Mouse (Mus musculus) liver, adult 2 months (tissue): ENCODE results near the gene Lrrc8b. TPM values are rescaled to one million over a fixed set of nuclear protein-coding genes. Genes with fewer than 3 reads are reported as not detected.

Experiments
- DNase-seq: peaks from one replicate; pipeline ENCODE4 v3.0.0-alpha.2; 2011; ENCODE audit warnings: low read depth, low spot score; ENCODE audit errors: extremely low read depth
- H3K27ac ChIP-seq: fragments of 200-500 bp; replicated peaks from 2 replicates; pipeline ENCODE4 v1.5.1; 2012; ENCODE audit warnings: low read depth, mild to moderate bottlenecking, control low read depth, inconsistent platforms, low read length; ENCODE audit not compliant: insufficient read depth
- H3K27me3 ChIP-seq: fragments of 200-500 bp; 2 replicates; pipeline ENCODE4 v1.6.1; 2012; ENCODE audit warnings: mild to moderate bottlenecking, moderate library complexity, low read length, inconsistent platforms; ENCODE audit not compliant: control insufficient read depth, insufficient read depth
- H3K36me3 ChIP-seq: fragments of 200-500 bp; 2 replicates; pipeline ENCODE4 v1.6.1; 2012; ENCODE audit warnings: low read length, inconsistent platforms; ENCODE audit not compliant: control insufficient read depth, insufficient read depth
- H3K4me1 ChIP-seq: fragments of 200-500 bp; 2 replicates; pipeline ENCODE4 v1.6.1; 2011; ENCODE audit warnings: low read length; ENCODE audit not compliant: control insufficient read depth, insufficient read depth
- H3K4me3 ChIP-seq: fragments of 200-500 bp; 2 replicates; pipeline ENCODE4 v1.5.1; 2011; ENCODE audit warnings: low read depth, mild to moderate bottlenecking, control low read depth, low read length, moderate library complexity; ENCODE audit not compliant: insufficient read depth
- H3K79me2 ChIP-seq: fragments of 200-500 bp; 2 replicates; pipeline ENCODE4 v1.6.1; 2012; ENCODE audit warnings: inconsistent platforms, mild to moderate bottlenecking, low read length, moderate library complexity; ENCODE audit not compliant: control insufficient read depth, insufficient read depth
- H3K9ac ChIP-seq: fragments of 200-500 bp; 2 replicates; pipeline ENCODE4 v1.6.1; 2012; ENCODE audit warnings: low read depth, mild to moderate bottlenecking, control low read depth, inconsistent platforms, low read length
- CTCF ChIP-seq: fragments of 200-500 bp; IDR thresholded peaks from 2 replicates; pipeline ENCODE4 v1.5.1; 2011; ENCODE audit warnings: low read depth, low read length, control low read depth
- POLR2A ChIP-seq: fragments of 200-500 bp; IDR thresholded peaks from 2 replicates; pipeline ENCODE4 v1.6.1; 2011; ENCODE audit warnings: low read length, control low read depth; ENCODE audit not compliant: insufficient read depth; ENCODE audit errors: extremely low read depth
- WGBS: fragments of 180-500 bp; shearing (Covaris S2); methylation state at CpG from one replicate; pipeline ENCODE4 v1.1.7; 2018; 5-methylcytosine and 5-hydroxymethylcytosine counted together
- polyA plus RNA-seq: library from polyadenylated mRNA; depleted of rRNA; stranded (reverse); fragments of >200 nt; gene quantifications from 2 replicates; pipeline ENCODE4 v1.2.3, GENCODE M21; 2012
- total RNA-seq: library from RNA; depleted of rRNA; stranded (reverse); fragments of >200 nt; gene quantifications from 2 replicates; pipeline ENCODE4 v1.2.3, GENCODE M21; 2014

Lrrc8b gene
- total and polyA plus RNA-seq, 2 experiments: 0.42 to 0.65 TPM

- Histone ChIP-seq H3K9ac (no peak overlapping the region), H3K36me3 (no peaks in the 10 kb centered on the region), H3K27ac (no peak overlapping the region), H3K79me2 (no peaks in the 10 kb centered on the region), H3K4me3 (no peak overlapping the region), H3K27me3 (no peaks in the 10 kb centered on the region), H3K4me1 (no peaks in the 10 kb centered on the region)
- TF ChIP-seq POLR2A: no peak
- DNase-seq: no peak
These were observed 49.1 kb downstream of the Lrrc8b start for GRCm38 (mm10) chr5:105464671-105465070.

GRCm38 (mm10) chr5:105465550-105465949, 50.0 kb downstream of the Lrrc8b start:
- Histone ChIP-seq H3K4me1 (no peaks in the 10 kb centered on the region), H3K4me3 (no peak overlapping the region), H3K9ac (no peak overlapping the region), H3K79me2 (no peaks in the 10 kb centered on the region), H3K27me3 (no peaks in the 10 kb centered on the region), H3K27ac (no peak overlapping the region), H3K36me3 (no peaks in the 10 kb centered on the region)
- no peak for DNase-seq
- WGBS: 97% methylated on average over 8 of the region's 8 CpGs
- no peak for TF ChIP-seq CTCF
- no peak for TF ChIP-seq POLR2A

GRCm38 (mm10) chr5:105466471-105466902, 50.9 kb downstream of the Lrrc8b start:
- Histone ChIP-seq H3K9ac (no peak overlapping the region), H3K27ac (no peak overlapping the region), H3K4me1 (no peaks in the 10 kb centered on the region), H3K36me3 (no peaks in the 10 kb centered on the region), H3K27me3 (no peaks in the 10 kb centered on the region), H3K79me2 (no peaks in the 10 kb centered on the region), H3K4me3 (no peak overlapping the region)
- 96% methylated on average over 7 of the region's 7 CpGs for WGBS
- TF ChIP-seq CTCF (no peak), POLR2A (no peak)
- no peak for DNase-seq

GRCm38 (mm10) chr5:105467271-105467670, 51.7 kb downstream of the Lrrc8b start:
- no peak for TF ChIP-seq POLR2A
- TF ChIP-seq CTCF: no peak
- H3K79me2 ChIP-seq: no peaks in the 10 kb centered on the region
- H3K4me1 ChIP-seq: no peaks in the 10 kb centered on the region
- WGBS: 91% methylated on average over 10 of the region's 10 CpGs
- H3K27me3 ChIP-seq: no peaks in the 10 kb centered on the region
- H3K27ac ChIP-seq: no peak overlapping the region
- no peak for DNase-seq
- no peaks in the 10 kb centered on the region for H3K36me3 ChIP-seq
- H3K9ac ChIP-seq: no peak overlapping the region
- H3K4me3 ChIP-seq: no peak overlapping the region

GRCm38 (mm10) chr5:105472983-105473705, 57.6 kb downstream of the Lrrc8b start:
- Histone ChIP-seq H3K27me3 (no peaks in the 10 kb centered on the region), H3K27ac (no peak overlapping the region), H3K4me3 (no peak overlapping the region), H3K4me1 (no peaks in the 10 kb centered on the region), H3K79me2 (no peaks in the 10 kb centered on the region), H3K36me3 (no peaks in the 10 kb centered on the region), H3K9ac (no peak overlapping the region)
- TF ChIP-seq CTCF (no peak), POLR2A (no peak)
- WGBS: 83% methylated on average over 5 of the region's 5 CpGs
- DNase-seq: no peak

GRCm38 (mm10) chr5:105477527-105477926, 62.0 kb downstream of the Lrrc8b start:
- no peaks in the 10 kb centered on the region for H3K79me2 ChIP-seq
- no peak for DNase-seq
- H3K4me1 ChIP-seq: no peaks in the 10 kb centered on the region
- no peaks in the 10 kb centered on the region for H3K27me3 ChIP-seq
- no peaks in the 10 kb centered on the region for H3K36me3 ChIP-seq
- 82% methylated on average over 9 of the region's 9 CpGs for WGBS
- TF ChIP-seq POLR2A (no peak), CTCF (no peak)
- H3K9ac ChIP-seq: no peak overlapping the region
- no peak overlapping the region for H3K4me3 ChIP-seq
- H3K27ac ChIP-seq: no peak overlapping the region
